Mouse (Mus musculus) adrenal gland, postnatal 10 days (tissue): ENCODE measurements around the gene Gpm6a. TPM values are rescaled to one million over a fixed set of nuclear protein-coding genes. Genes with fewer than 3 reads are reported as not detected.
"Not testable (repeated sequence)": the region's sequence is repeated elsewhere in the genome, so short reads cannot be mapped to it uniquely, and the experiment has no call there.

ENCODE experiments used
- DNase-seq: peaks from one replicate; pipeline ENCODE4 v3.0.0; 2021; ENCODE audit warnings: mixed read lengths
- total RNA-seq, 2 experiments: library from RNA; stranded (reverse); gene quantifications; 2 replicates each; pipeline ENCODE4 v1.2.3; 2021

Gene Gpm6a
- total RNA-seq, 2 experiments from 2014 or later = 6.6 to 7.2 TPM

DNA sequence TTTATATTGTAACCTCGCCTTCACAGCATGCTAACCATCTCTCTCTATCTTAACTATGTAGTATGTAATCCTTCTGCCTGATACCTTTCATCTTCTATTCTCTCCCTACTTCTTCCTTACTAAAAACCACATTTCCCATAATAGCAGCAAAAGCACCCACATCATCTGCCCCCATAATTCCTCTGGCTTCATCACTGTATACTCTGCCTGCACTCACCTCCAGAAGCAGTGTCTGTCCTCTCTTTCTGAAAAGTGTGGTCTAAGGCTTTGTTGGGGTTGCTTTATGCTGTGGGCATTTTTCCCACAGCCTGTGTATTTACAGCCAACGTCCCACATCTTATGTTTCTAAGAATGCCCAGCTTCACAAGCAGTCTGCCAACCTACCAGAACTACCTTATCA, 57.6 kb downstream of the Gpm6a start:
- DNase-seq = no peak

DNA sequence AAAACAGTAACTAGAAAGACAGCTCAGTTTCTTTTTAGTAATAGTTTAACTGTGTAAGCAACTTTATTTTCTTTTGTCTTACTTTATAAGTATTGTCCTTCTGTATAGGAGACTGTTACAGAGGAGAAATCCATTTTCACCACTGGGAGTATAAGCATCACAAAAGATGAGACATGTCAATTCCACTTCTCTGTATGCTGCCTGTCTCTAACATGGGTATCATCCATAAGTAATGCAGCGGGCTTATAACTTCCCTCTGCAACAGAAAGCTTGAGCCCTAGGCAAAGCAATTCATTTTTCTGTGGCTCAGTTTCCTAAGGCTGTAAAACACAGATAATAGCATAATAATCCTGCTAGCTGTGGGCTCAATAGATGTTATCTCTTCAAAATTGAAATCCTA, 62.4 kb downstream of the Gpm6a start:
- DNase-seq = no peak

DNA sequence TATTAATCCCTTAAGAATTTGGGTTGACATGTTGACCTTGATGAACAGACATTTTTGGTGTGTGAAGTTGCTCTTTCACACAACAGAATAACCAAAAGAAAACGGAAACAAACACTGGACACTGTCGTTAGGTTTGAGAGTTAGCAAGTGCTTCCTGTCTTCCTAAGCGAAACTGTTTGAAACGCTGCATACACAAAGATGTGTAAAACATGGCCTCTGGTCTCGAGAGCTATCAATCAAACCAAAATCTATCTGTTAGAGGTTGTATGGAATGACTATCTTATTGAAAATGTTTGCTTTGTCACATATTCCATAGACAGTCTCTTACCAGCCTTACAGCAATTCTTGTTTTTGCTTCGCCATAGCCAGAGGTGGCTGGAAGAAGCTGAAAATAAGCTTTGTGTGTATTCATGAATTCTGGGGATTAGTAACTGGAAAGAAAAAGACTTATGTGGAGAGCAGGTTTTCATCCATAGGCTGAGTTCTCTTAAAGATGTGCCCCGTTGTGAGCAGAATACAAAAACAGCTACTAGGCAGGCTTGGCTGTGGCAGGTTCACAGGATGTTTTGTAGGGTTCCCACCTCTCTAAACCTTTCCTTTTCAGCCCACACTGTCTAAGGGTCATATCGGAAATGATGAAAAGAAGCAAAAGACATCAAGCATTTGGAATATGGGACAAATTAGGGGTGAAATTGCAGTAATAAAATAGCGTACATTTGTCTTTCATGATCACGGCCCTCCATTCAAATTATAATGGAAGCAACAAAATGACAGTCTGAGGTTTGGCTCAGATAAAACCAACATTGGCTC, 71.4 kb downstream of the Gpm6a start:
- DNase-seq = no peak

DNA sequence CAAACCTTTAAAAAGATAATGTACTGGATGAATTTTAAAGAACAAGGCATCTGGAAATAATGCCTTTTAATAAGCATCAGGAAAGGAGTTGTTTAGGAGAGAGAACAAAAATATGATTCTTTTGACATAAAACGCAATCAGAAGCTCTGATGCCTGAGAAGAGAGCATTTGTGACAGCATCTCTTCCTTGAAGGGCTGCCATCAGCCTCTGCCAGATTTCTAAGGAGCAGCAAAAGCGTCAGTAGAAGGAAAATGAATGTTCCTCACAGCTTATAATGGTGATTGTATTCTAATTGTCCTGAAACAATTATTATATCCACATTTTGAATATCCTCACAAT, 72.0 kb downstream of the Gpm6a start:
- DNase-seq = no peak

DNA sequence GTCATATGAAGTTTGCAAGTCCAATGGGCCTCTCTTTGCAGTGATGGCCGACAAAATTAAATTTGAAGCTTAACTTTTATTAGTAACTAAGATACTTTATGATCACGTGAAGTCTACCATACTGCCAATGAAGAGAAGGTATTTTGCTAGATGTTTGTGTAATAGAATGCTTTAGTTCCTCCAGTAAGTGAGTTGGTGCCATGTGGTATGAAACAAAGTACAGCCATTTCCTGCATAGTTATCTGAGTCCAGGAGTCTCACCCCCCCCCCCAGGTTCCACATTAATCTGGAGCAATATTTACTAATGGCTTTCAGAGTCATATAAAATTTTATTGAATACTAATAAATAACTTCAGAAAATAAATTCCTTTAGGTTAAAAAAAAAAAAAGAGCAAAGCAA, 73.7 kb downstream of the Gpm6a start:
- DNase-seq = no peak

DNA sequence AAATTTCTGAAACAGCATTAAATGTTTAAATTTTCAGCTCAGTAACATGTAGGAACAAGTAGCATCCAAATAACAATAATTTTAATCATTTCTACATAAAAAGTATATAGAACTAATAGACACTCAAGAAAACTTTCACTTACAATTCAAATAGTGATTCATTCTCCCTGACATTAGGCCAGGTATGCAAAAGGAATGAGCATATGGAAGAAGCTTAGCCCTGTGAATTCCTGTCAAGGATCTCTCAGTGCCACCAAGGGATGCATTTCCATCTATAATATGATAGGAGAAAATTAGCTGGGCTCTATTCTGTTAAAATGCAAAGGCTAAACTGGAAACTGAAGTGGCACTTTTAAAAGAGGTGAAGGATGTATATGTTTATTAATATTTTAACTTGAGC, 76.5 kb downstream of the Gpm6a start:
- no peak for DNase-seq

DNA sequence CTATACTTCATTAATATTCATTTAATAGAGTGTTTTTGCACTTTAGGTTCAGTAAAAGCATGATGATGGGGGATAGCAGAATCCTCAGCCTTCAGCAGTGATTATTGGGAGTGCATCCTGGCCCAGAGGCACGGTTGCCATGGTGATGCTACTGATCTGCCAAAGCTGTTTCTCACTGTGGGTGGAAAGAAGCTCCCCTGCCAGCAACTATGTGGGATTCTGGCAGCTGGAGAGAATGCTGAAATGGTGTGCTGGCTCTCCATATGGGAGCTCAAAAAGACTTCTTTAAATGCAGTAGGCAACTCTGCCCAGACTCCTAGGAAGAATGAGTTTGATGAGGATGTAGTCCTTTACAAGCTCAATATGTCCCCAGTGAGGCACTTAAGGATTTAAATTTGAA, 79.7 kb downstream of the Gpm6a start:
- no peak for DNase-seq

DNA sequence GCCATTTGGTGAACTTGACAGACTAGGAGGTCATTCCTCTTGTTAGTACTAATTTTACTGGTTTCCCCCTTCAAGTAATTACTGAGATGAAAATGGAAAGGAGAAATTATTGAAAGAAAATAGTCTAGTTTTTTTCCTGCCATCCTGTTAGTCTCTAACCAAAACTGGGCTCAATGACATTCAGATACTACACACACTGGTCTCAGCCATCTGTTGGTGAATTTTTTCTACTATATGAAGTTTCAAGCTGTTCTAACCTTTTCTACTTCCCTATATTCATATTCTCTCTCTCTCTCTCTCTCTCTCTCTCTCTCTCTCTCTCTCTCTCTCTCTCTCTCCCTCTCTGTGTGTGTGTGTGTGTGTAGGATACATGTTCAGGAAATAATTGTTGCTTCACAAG, 80.8 kb downstream of the Gpm6a start:
- DNase-seq = no peak

DNA sequence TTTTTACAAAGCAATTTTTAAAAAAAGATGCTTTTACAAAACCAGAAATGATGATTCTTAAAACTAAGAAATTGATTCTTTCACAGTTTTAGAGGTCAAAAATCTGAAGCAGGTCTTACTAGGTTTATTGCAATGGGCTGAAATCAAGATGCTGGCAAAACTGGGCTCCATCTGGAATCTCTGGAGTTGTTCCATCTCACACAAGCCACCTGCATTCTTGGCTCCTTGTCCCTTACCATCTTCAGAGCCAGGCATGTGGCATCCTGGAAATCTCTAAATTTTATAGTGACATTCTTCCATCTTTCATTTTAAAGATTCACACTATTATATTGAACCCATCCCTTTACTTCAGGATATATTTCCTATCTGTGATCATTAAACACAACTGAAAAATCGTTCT, 88.3 kb downstream of the Gpm6a start:
- no peak for DNase-seq

DNA sequence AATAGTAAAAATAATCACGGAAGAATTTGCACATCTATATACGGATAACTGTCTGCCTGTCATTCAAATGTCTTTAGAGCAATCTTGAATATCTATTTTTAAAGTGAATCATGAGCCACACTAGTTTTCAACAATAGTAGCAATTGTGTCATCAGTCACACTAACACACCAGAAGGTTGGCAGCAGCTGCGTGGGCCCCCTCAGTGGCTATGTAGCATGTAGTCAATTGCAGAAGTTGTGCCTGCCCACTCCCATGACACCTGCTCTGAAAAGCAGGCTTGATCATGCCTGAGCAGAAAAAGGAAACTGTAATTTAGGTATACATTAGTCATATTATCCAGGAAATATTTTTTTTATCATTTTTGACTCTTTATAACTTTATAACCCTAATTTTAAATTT, 93.8 kb downstream of the Gpm6a start:
- no peak for DNase-seq

DNA sequence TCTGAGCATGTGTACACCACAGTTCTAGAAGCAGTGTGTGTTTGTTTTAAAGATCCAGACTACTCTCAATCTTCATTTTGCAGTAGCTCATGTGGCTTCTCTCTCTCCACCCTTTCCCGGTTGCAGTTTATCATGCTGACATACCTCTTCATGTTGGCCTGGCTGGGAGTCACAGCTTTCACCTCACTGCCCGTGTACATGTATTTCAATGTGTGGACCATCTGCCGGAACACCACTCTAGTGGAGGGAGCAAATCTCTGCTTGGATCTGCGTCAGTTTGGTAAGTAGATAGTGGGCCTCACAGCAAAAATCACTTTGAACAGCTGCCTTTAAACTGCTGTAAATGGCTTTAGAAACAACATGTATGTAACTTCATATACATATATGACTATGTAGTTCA, 95.3 kb downstream of the Gpm6a start:
- no peak for DNase-seq

DNA sequence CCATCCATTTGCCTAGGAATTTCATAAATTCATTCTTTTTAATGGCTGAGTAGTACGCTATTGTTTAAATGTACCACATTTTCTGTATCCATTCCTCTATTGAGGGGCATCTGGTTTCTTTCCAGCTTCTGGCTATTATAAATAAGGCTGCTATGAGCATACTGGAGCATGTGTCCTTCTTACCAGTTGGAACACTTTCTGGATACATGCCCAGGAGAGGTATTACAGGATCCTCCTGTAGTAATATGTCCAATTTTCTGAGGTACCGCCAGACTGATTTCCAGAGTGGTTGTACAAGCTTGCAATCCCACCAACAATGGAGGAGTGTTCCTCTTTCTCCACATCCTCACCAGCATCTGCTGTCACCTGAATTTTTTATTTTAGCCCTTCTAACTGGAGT, 114.2 kb downstream of the Gpm6a start:
- DNase-seq = not testable (repeated sequence)

DNA sequence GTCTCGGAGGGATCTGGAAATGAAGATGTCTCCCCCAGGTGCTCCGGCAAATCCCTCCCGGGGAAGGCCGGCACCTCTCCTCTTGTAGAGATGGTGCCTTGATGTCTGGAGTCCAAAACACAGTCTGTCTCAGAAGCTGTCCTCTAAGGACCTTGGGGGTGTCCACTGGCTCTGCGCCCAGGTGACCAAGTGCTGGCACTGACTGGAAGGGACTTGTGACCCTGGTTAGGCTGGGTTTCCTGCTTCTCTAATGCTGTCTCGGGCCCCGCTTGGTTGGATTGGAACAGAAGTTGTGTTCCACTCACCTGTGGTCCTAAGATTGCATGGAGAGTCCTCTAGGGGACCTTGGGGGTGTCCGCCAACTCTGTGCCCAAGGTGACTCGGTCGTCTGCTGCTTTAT, 118.8 kb downstream of the Gpm6a start:
- DNase-seq = no peak

DNA sequence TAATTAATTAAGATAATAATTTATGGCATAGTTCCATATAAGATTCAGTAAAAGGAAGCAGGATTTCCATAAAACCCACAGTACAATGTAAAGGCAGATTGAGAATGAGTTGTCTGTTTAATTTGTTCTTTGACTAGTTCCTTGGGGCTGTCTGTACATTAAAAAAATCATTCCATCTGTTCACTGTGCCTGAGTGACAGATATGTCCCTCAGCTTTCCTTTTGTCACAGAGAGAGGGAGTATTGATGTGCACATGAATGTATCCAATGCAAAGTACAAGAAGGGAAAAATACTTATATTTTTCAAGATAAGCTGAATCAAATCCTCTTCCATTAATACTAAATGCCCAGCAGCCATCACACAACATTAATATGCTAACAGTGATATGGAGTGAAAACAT, 147.6 kb downstream of the Gpm6a start:
- no peak for DNase-seq

DNA sequence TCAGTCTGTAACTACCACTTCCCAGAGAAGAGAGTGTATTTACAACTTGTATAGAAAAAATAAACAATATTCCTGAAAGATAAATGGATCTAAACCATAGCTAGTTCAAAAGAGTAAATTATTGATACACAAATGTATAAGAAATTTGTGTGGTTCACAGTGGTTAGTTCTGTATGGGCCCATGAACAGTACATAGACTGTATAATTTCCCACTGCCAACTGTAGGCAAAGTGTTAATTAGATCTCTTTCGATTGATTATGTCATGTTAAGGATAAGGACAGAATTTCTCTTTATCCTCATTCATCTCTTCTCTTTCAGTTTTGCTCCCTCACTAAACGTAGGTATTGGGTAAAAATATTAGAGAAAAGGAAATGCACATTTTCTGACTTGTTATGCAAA, 148.4 kb downstream of the Gpm6a start:
- DNase-seq = no peak

DNA sequence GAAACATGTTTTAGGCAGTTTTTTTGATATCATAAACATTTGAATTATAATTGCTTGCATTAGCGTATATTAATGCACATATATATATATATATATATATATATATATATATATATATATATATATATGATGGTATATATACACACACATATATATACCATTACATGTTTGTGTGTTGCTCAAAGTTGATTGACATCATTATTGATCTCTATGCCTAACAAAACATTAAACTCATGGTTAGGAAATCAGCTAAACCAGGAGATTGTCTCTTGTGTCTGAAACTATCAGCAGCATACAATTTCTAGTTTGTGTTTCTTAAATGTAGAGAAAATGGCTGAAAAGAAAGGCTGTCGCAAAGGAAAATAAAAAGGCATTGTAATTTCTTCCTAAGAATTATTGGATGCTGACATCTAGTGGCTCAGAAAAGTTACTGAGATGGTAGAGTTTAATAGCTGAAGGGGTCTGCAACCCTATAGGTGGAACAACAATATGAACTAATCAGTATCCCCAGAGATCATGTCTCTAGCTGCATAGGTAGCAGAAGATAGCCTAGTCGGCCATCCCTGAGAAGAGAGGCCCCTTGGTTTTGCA, 149.3 kb downstream of the Gpm6a start:
- DNase-seq = no peak

Other genes with a start within 250 kb of the Gpm6a start
- under 1 TPM; 0.54 to 0.64 TPM for gene Wdr17, start 67.7 kb upstream of the Gpm6a start, total RNA-seq